Mouse (Mus musculus): ENCODE data around the gene Gm20708.

Gm20708 gene

GRCm38 (mm10) chr11:117871376-117871775 is 61.9 kb downstream of the Gm20708 start:
- DNase-seq = no peak

- DNase-seq = peak; percentile 52
These were observed 62.6 kb downstream of the Gm20708 start for GRCm38 (mm10) chr11:117871911-117872584.

- peak; percentile 89 for DNase-seq
These were observed 63.6 kb downstream of the Gm20708 start, which contains the start of gene Tha1 for GRCm38 (mm10) chr11:117872861-117873608. Gene Tha1 (minus strand): TSS chr11:117873481.

- no peak for DNase-seq
These were observed 65.0 kb downstream of the Gm20708 start for GRCm38 (mm10) chr11:117874419-117874818.

- no peak for DNase-seq
These were observed 66.2 kb downstream of the Gm20708 start for GRCm38 (mm10) chr11:117875681-117876080.

- peak; percentile 44 for DNase-seq
These were observed 68.7 kb downstream of the Gm20708 start for GRCm38 (mm10) chr11:117877917-117878745.

GRCm38 (mm10) chr11:117878892-117879291 is 69.4 kb downstream of the Gm20708 start:
- no peak for DNase-seq

- DNase-seq = no peak
These were observed 70.2 kb downstream of the Gm20708 start for GRCm38 (mm10) chr11:117879676-117880075.

- DNase-seq = peak; percentile 56
These were observed 71.0 kb downstream of the Gm20708 start for GRCm38 (mm10) chr11:117880336-117880976.

GRCm38 (mm10) chr11:117880977-117881358 is 71.5 kb downstream of the Gm20708 start:
- DNase-seq = no peak

- no peak for DNase-seq
These were observed 72.3 kb downstream of the Gm20708 start for GRCm38 (mm10) chr11:117881787-117882186.

GRCm38 (mm10) chr11:117882208-117882607 is 72.7 kb downstream of the Gm20708 start:
- no peak for DNase-seq

- no peak for DNase-seq
These were observed 76.5 kb downstream of the Gm20708 start for GRCm38 (mm10) chr11:117886000-117886399.

GRCm38 (mm10) chr11:117888168-117888852 is 78.8 kb downstream of the Gm20708 start:
- no peak for DNase-seq

- DNase-seq = no peak
These were observed 79.7 kb downstream of the Gm20708 start for GRCm38 (mm10) chr11:117888853-117889822.

Data from cerebellum, adult 9-11 months (tissue).